Mouse (Mus musculus) lung, adult 2 months (tissue): ENCODE data around the gene Cnr2. TPM values are rescaled to one million over a fixed set of nuclear protein-coding genes. Genes with fewer than 3 reads are reported as not detected.

ENCODE experiments used
- DNase-seq: peaks from one replicate; pipeline ENCODE4 v3.0.0; 2022
- H3K4me1 ChIP-seq: fragments of 200-500 bp; 2 replicates; pipeline ENCODE4 v1.6.1; 2011; ENCODE audit warnings: low read length; ENCODE audit not compliant: control insufficient read depth, insufficient read depth
- H3K4me3 ChIP-seq: fragments of 200-500 bp; replicated peaks from 2 replicates; pipeline ENCODE3; 2011; ENCODE audit warnings: low read depth, mild to moderate bottlenecking, control low read depth, low read length; ENCODE audit errors: extremely low read depth
- CTCF ChIP-seq: fragments of 200-500 bp; IDR thresholded peaks from 2 replicates; pipeline ENCODE4 v1.5.1; 2011; ENCODE audit warnings: mild to moderate bottlenecking, low read length, control low read depth; ENCODE audit not compliant: insufficient read depth
- POLR2A ChIP-seq: fragments of 200-500 bp; IDR thresholded peaks from 2 replicates; pipeline ENCODE4 v1.6.1; 2011; ENCODE audit warnings: low read depth, mild to moderate bottlenecking, control low read depth, low read length, borderline replicate concordance; ENCODE audit errors: extremely low read depth
- WGBS: fragments of 180-500 bp; shearing (Covaris S2); methylation state at CpG from one replicate; pipeline ENCODE4 v1.1.7; 2018; 5-methylcytosine and 5-hydroxymethylcytosine counted together
- polyA plus RNA-seq: library from polyadenylated mRNA; depleted of rRNA; stranded (reverse); fragments of >200 nt; gene quantifications from 2 replicates; pipeline ENCODE4 v1.2.3, GENCODE M21; 2012

The Cnr2 gene
- polyA plus RNA-seq, 1 experiment, result 9.1 TPM

DNA sequence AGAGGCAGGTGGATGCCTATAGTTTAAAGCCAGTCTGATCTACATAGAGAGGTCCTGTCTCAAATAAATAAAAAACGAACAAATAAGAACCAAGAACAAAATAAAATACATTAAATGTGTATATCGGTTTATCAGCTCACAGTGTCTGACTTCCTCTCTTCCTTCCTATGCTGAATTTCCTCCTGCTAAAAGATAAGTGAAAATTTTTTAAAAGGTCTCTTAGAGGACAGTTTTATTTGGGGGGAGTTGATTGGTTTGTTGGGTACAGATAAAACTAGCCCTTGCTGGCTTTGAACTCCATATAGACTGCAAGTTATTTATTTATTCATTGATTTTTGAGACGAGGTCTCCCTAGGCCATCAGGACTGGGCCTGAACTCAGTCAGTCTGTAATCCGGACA is 18.2 kb downstream of the Cnr2 start:
- no peak for TF ChIP-seq POLR2A
- TF ChIP-seq CTCF, result no peak
- Histone ChIP-seq H3K4me3 (no peak overlapping the region), H3K4me1 (peaks cover 4% of the 10 kb centered on the region; the same call in 1 of the 2 replicates)
- no peak for DNase-seq
- 53% methylated on average over 4 of the region's 4 CpGs for WGBS

DNA sequence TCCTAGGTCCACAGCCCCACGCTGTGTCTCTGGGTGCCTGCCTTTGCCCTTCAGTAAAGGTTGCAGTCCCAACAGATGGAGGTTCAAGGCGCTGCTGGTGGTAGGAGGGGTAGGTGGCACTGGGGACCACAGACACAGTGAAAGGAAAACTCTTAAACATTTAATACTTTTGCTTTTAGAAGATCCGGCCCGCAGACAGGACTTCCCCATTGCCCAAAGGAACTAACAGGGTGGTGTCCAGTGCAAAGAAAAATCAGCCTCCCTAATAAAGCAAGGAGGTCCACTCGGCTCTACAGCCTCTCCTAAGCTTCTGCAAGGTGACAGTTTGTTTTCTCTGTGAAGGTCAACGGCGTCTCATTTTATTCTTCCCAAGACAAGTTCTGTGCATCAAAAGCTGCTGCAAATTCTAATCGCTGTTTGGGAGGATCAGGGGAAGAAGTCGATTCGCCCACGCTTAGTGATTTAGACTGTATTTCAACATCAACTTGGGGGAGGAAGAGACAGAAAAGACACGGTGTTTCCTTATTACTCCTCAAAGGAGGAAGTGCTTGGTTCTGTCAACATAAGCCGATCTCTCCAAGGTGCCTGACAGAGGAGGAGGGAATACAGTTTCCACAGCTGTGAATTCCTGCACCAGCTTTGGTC is 23.6 kb downstream of the Cnr2 start:
- TF ChIP-seq POLR2A (no peak), CTCF (no peak)
- DNase-seq, result no peak
- Histone ChIP-seq H3K4me3 (no peak overlapping the region), H3K4me1 (peaks cover 8% of the 10 kb centered on the region; the same call in 1 of the 2 replicates)
- 61% methylated on average over 13 of the region's 13 CpGs for WGBS

- no peak for DNase-seq
- 72% methylated on average over 3 of the region's 3 CpGs for WGBS
- peaks cover 8% of the 10 kb centered on the region; the same call in 1 of the 2 replicates for H3K4me1 ChIP-seq
- TF ChIP-seq CTCF (no peak), POLR2A (no peak)
- no peak overlapping the region for H3K4me3 ChIP-seq
These were observed 24.1 kb downstream of the Cnr2 start for GRCm38 (mm10) chr4:135919280-135919639.

DNA sequence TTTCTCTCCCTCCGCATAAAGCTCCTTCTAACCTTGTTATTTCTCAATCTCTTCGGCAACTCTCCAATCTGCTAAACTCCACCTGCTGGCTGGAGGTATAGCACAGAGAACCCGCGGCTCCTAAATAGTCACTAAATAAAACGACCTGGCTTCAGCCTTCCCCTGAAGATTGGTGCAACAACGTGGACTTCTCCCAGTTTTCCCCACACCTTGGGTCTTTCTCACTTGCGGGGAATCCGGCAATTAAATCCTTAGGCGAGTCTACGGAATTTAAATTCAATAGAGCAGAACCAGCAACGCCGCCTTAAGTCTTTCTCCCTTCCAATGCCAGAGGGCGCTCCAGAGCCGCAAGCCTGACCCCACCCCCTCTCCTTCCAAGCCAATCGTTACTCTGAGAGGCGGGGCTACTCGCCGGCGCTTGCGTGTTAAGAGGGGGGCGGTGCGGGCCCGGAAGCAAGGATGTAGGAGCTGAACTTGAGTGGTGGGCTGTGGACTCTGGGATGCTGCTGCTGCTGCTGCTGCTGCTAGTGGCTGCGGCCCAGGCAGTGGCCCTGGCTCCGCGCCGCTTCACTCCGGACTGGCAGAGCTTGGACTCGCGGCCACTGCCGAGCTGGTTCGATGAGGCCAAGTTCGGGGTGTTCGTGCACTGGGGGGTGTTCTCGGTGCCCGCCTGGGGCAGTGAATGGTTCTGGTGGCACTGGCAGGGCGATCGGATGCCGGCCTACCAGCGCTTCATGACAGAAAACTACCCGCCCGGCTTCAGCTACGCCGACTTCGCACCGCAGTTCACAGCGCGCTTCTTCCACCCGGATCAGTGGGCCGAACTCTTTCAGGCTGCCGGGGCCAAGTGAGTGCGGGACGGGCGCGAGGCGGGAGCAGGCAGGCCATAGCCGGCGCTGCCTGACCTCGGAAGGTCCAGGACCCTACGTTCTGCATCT is 25.4 kb downstream of the Cnr2 start, which contains the start of gene Fuca1:
Gene Fuca1, plus strand, starts transcription at position 432 of the 938 bp plus-strand sequence.
- Histone ChIP-seq H3K4me1 (peaks cover 8% of the 10 kb centered on the region; the same call in 1 of the 2 replicates), H3K4me3 (peak within 1 kb of the TSS; percentile 65)
- WGBS, result under 1% methylated on average over 60 of the region's 60 CpGs
- peak; percentile 96 for DNase-seq
- peak; percentile 57 for TF ChIP-seq CTCF
- TF ChIP-seq POLR2A, result peak; percentile 69; the same call in 1 of the 2 replicates

GRCm38 (mm10) chr4:135921257-135922120 is 26.3 kb downstream of the Cnr2 start:
- Histone ChIP-seq H3K4me3 (peak overlapping the region; percentile 65), H3K4me1 (peaks cover 8% of the 10 kb centered on the region; the same call in 1 of the 2 replicates)
- TF ChIP-seq CTCF (no peak), POLR2A (no peak)
- 3% methylated on average over 26 of the region's 26 CpGs for WGBS
- DNase-seq, result peak; percentile 37

GRCm38 (mm10) chr4:135922190-135922589 is 27.0 kb downstream of the Cnr2 start:
- no peak for DNase-seq
- H3K4me1 ChIP-seq, result peaks cover 8% of the 10 kb centered on the region; the same call in 1 of the 2 replicates
- no peak overlapping the region for H3K4me3 ChIP-seq
- WGBS, result 78% methylated on average over 1 of the region's 1 CpGs
- TF ChIP-seq CTCF, result no peak
- no peak for TF ChIP-seq POLR2A

- DNase-seq, result no peak
- Histone ChIP-seq H3K4me1 (peaks cover 6% of the 10 kb centered on the region; the same call in 1 of the 2 replicates), H3K4me3 (no peak overlapping the region)
- WGBS, result 68% methylated on average over 2 of the region's 2 CpGs
- no peak for TF ChIP-seq CTCF
- no peak for TF ChIP-seq POLR2A
These were observed 29.2 kb downstream of the Cnr2 start for GRCm38 (mm10) chr4:135924418-135924817.

GRCm38 (mm10) chr4:135925341-135925740 is 30.1 kb downstream of the Cnr2 start:
- DNase-seq, result no peak
- Histone ChIP-seq H3K4me3 (no peak overlapping the region), H3K4me1 (peaks cover 4% of the 10 kb centered on the region; the same call in 1 of the 2 replicates)
- TF ChIP-seq CTCF, result no peak
- TF ChIP-seq POLR2A, result no peak
- 79% methylated on average over 5 of the region's 5 CpGs for WGBS
